Mouse (Mus musculus) heart, adult 18-20 months (tissue): ENCODE results near the gene Tiam1. TPM values are rescaled to one million over a fixed set of nuclear protein-coding genes. Genes with fewer than 3 reads are reported as not detected.
A peak's percentile ranks its signal among the peaks of the same experiment; 100 is the strongest.

ENCODE experiments used
- DNase-seq, 2 experiments: peaks; one replicate each; pipeline ENCODE4 v3.0.0; 2021 to 2022; ENCODE audit warnings: mixed read lengths in 1 of 2
- long read RNA-seq, 2 experiments: library from polyadenylated mRNA; stranded (forward); transcript quantifications; one replicate each; pipeline ENCODE4 v2.0.0; 2021
- total RNA-seq, 2 experiments: library from RNA; stranded (reverse); gene quantifications; 2 replicates each; pipeline ENCODE4 v1.2.3; 2021

Gene Tiam1
- total RNA-seq: 1 to 10 TPM; 8.1 to 8.5 TPM
- long read RNA-seq, experiment 1, partial matches to known transcripts: 0 of 2 reads
- long read RNA-seq, experiment 1, other reads (novel, unspliced or antisense): 2 of 2 reads
- long read RNA-seq, experiment 2, partial matches to known transcripts: 1 of 2 reads
- long read RNA-seq, experiment 2, other reads (novel, unspliced or antisense): 1 of 2 reads

DNA sequence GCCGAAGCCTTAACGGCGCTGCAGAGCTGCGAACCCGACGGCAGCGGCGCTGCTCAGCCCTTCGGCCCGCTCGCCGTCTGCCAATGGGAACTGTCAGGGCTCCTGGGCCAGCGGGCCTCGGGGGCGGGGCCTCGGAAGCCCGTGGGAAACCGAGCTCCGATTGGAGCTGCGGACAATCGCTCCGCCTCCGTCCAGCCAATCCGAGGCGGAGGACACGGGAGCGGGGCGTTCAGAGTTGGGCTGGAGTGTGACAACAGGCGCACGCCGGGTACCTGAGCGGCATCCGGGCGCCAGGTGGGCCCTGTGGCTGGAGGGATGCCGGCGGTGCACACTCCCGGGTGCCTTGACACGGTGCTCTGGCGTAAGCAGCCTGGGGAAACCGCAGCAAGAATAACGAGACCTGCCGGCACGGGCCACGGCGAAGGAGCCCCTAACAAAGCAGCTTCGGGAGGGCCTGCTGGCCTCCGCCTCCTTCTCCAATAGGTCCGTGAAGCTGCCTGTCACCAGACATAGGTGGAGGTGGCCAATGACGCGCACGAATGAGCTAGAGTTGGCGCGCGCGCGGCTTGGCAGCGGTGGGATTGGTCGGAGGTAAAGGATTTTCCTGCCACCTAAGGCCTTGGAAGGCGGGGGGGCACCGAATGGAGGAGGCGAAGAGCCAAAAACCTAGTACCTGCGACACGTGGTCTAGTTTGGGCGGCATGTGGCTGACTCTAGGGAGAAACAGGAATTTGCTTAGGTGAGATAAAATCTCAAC lies at the start of gene Tiam1:
TSS of gene Tiam1 (minus strand) at position 10 of the 757 bp plus-strand sequence.
- peak; percentile 93 to 96 for DNase-seq

DNA sequence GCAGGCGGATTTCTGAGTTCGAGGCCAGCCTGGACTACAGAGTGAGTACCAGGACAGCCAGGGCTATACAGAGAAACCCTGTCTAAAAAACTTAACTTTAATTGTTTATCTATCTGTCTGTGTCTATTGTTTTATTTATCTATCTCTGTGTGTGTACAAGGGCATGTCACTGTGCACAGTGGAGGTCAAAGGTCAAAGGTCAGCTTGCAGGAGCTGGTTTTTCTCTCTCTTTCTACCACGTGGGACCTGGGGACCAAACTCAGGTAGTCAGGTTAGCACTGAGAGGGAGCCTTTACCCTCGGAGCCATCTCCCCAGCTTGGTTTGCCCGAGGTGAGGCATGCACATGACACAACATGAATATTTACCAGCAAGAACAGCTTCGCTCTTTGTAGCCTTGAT lies 47.7 kb upstream of the Tiam1 start:
- DNase-seq: no peak

DNA sequence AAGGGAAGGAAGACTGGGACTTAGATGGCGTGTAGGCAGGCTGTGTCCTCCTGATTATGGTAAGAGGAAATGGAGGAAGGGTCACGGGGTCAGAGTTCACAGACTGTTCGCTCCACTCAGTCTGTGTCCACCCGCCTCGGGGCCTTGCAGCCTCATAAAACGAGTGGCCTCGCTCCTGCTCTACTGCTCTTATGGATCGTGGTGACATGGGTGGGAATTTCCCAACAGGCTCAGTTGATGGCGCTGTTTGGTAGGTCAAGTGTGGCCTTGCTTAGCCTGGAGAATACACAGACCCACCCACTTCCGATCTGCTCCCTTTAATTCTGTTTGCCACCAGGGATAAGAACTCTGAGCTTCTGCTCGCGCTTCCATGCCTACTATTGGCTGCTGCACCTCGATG lies 43.9 kb upstream of the Tiam1 start:
- peak; percentile 63 to 68 for DNase-seq

DNA sequence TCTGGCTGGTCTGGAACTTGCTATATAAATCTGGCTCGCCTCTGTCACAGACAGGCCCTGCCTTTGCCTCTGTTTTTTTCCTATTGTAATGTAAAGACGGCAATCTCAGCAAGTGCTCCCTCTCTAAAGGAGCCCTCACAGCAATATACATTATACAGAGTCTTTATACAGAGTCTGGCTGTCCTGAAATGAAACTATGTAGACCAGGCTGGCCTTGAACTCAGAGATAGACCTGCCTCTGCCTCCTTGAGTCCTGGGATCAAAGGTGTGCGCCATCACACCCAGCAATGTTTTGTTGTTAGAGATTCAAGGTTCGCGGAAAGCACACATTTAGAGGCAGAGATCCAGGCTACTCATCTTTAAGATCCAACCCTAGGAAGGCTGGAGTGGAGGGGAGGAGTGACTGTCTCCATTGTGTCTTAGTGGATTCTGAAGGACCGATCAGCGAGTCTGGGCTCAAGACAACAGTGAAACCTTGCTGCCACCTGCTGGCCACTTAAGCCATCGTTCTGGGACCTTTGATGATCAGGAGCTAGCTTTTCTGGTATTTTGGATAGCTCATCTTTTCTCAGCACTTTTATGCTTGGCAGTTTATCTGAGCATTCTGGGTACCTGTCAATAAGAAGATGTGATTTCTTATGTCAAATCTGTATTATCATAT lies 42.5 kb upstream of the Tiam1 start:
- DNase-seq: peak; percentile 73 to 87

DNA sequence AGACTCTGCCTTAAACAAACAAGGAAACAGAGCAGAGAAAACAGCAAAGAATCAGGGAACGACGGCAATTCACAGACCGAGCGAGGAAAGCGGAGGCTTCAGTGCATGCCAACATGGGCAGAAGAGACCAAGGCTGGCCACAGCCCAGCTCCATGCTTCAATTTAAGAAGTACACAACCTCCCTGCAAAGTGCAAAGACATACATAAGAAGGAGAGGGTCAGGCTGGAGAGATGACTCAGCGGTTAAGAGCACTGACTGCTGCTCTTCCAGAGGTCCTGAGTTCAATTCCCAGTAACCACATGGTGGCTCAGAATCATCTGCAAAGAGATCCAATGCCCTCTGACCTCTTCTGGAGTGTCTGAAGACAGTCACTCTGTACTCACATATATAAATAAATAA lies 40.6 kb upstream of the Tiam1 start:
- DNase-seq: no peak

DNA sequence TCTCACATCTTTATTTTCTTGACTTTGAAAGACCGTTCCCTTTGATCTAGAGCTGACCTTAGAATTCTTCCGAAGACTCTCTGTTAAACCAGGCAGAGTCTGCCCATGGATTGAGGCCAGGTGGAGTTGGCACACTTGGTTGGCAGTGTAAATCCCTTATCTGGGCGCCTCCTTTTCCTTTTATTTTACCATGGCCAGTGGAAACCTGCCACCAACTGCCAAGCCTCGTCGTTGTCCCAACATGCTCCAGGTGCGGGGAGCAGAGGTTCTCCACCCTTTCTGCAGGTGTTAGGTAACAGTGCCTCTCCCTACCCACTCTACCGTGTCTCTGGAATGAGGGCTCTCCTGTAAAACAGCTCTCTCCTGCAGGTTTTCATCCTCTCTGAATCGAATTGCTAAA lies 38.1 kb upstream of the Tiam1 start:
- no peak for DNase-seq

DNA sequence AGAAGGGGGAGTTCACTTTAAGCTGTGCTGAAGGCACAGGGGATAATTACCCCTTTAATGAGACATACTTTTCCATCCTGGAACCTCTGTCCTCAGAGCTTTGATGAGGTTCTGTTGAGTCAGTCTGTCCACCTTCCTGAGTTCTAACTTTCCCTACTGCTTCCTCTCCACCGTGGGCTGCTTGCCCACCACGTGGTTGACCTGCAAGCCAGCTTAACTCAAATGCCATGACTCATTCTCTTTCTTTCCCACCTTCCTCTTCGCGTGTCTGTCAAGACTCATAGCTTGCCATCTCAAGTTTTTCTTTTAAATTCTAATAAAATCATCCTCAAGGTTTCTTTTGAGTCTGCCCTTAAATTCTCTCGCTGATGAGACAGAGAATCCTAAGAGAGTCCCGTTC lies 37.4 kb upstream of the Tiam1 start:
- DNase-seq: no peak

DNA sequence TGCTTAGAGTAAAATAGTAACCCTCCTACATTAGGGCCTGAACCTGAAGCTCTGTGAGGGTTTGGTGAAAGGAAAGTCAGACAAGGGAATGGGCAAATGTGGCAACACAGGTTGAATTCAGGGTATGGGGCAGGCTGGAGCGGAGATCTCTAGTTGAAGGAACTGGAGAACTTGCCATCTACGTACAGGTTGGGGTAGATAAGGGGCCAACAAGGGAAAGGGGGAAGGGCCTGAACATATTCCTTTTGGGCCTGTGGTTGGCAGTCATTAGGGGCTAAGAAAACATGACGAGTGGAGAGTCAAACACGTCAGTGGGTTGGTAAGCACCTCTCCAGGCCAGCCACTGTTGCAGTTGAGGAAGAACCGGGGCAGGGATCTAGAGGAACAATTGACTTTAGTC lies 36.3 kb upstream of the Tiam1 start:
- DNase-seq: no peak

DNA sequence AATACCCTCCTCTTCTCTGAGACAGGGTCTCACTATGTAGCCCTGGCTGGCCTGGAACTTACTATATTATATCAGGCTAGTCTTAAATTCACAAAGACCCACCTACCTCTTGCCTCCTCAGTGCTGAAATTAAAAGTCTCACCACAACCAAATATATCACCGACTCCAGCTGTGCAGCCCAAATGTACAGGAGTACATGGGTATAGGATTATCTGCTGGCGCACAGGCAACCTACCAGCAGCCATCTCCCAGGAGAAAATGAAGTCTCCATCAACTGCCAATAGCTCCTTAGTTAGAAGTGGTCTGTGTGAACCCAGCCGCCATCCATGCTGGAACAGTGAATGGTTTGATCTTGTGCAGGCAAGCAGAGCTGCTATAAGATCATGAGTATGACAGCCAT lies 34.8 kb upstream of the Tiam1 start:
- DNase-seq: no peak

DNA sequence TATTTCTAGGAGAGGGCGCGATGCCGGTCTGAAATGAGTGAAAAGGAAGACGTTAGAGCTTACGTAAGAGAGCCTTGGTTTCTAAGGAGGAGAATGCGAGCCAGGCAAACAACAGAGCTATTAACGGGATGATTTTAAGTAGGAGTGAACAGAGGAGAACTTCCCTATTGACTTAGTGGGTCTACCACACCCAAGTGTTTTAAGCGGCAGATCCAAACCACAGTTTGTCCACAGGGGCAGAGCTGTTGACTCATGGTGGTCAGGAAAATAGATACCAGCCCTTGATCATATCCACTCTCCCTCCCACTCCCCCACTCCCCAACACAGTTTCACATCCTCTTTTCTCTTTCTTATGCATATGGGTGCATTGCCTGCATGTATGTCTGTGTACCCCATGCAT lies 33.9 kb upstream of the Tiam1 start:
- DNase-seq: peak in 1 of 2 experiments; percentile 52

DNA sequence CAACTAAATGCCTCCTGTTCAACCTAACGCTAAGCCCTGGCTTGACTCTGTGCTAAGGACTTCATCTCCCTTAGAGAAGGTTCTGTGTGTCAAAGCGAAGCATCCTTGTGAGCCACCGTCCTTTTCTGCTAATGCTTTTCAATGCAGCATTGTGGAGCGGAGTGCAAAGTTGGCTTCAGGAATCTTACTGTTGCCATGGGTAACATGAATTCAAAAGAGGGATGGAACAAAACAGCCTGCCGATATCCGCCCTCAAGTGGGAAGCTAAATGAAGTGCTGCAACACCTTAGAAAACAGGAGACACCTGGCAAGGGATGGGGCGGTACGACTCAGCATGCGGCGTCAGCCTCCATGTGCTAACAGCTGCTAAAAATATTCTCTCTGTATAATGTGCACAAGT lies 32.9 kb upstream of the Tiam1 start:
- no peak for DNase-seq

DNA sequence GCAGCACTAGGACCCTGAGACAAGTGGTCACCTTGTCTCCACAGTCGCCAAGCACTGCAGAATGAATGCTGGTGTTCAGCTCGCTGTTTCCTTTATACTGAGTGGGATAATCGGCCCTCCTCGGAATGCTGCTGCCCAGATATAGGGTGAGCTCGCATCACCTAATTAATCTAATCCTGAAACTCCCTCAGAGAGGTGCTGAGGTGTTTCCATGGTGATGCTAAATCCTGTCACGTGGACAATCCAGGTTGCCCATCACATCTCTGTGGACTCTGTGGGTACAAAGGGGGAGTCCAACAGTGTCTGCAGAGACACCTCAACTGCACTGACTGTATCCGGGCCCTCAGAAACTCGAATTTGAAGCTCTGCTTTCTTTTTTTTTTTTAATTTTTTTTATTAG lies 27.8 kb upstream of the Tiam1 start:
- DNase-seq: no peak

DNA sequence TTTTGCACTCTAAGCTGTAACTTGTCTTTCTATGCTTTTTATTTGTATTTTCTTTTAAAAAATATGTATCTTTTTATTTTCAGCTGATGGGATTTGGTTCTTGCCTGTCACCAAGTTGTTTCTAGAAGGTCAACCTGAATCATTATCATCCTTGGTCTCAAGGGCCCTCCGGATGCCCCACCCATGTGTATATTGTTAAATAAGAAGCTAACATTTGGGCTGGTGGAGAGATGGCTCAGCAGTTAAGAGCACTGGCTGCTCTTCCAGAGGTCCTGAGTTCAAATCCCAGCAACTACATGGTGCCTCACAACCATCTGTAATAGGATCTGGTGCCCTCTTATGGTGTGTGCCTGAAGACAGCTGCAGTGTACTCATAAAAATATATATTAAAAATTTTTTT lies 27.1 kb upstream of the Tiam1 start:
- DNase-seq: no peak

DNA sequence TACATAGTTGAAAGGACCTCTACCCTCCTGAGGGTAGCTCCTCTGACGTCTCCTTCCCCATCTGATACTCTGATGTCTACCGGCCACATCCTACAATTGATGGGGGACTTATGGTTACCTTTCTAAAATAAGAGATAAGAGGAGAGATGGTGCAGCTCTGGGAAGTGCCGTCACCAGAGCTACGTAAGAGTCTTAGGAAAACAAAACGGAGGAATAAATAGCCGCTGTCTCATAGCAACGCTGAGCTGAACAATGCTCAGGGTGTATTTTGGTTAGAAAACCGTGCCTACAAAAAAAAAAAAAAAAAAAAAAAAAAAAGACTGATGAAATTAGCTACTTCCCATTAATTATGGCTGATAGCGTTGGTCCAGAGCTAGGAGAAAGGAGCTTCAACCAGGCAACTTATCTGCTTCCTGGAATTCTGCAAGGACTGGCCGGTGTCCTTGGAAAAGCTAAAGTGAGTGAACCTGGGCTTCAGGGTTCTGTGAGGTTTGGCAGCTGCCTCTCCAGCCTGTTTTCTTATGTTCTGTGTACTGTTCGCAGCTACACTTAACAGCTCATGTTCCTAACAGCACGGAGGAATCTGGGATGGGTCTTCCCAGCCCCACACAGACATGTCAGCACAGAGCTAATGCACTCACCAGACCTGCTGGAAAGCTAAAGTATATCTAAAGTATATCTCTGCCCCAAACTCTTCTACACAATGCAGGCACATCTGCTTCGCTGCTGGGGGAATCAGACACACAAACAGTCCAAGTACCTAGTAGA lies 26.5 kb upstream of the Tiam1 start:
- DNase-seq: no peak

DNA sequence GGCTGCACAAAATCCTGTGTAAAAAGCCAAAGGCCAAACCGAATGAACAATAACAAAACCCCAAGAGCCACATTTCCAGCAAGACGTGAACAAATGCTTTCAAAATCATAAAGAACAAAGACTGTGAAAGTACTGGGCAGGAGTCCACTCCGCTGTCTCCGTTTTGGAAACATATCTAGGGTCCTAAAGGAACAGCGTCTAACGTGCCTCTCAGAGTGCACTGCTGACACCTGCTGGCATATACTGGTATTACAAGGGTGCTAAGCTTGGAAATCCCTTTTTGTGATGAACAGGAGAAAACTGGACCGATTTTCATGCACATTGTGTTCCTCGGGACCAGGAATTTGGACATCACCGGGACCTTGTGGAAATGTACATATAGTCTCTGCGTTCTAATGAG lies 24.1 kb upstream of the Tiam1 start:
- peak; percentile 71 to 93 for DNase-seq

DNA sequence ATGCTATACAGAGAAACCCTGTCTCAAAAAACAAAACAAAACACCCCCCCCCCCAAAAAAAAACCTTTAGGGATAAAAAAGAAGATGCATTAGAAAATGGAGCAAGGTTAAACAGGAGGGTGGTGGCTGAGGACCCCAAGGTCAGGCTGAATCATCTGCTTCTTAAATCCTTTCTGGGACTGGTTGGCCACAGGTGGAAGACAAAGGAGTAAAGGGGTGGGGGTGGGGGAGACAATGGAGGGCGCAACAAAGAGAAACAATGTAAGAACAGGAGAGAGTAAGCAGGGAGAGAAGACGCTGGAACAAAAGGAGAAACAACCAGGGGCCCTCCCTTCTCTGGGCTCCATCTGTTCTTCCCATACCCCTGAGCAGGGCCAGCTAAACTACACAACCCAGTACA lies 21.9 kb upstream of the Tiam1 start:
- no peak for DNase-seq

DNA sequence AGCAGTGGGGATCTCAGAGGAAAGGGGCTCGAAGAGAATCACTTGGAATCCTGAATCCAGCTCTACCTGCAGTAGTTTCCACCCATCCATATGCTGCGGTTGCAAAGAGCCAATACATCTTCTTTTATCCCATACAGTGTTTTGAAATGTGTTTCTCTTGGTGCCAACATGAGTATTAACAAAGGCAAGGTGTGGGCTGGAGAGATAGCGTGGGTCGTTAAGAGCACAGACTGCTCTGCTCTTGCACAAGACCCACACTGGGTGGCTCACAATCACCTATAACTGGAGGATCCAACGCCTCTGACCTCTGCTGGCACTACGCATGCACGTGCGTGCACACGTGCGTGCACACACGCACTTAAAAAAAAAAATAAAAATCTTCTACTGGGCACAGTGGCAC lies 21.4 kb upstream of the Tiam1 start:
- DNase-seq: no peak

DNA sequence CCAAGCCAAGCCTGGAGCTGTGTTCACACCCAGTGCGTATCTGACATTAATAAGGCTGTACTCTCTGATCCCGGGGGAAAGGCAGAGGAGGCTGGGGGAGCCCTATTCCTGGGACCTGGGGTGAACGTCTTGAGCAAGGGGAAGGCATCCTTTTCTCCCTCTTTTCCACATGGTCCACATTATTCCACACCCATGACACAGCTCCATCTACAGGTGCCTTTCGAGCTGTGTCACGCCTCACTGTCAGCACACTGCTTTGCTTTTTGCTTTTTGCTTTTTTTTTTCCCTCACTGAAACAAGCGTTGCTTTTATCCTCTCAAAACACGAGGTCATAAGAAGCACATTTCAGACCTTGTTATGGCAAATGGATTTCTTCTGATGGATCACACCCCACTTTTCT lies 11.5 kb upstream of the Tiam1 start:
- DNase-seq: no peak

DNA sequence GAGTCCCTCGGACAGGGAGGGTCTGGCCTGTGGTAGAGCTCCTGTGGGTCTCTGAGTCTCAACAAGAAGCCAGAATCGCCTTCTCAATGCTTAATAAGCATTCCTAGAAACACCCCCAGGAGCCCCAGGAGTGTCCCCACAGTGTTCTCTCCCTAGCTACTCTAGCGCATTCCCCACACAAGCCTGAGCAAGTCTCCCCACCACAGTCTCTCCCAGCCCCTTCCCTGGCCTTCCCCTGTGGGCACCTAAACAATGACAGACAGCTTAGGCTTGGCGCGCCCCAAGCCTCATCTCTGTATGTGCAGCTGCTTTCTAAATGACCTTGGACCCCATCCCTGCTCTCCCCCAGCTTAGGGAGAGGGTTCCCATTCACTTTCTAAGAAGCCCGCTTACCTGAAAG lies 7.3 kb upstream of the Tiam1 start:
- DNase-seq: no peak

DNA sequence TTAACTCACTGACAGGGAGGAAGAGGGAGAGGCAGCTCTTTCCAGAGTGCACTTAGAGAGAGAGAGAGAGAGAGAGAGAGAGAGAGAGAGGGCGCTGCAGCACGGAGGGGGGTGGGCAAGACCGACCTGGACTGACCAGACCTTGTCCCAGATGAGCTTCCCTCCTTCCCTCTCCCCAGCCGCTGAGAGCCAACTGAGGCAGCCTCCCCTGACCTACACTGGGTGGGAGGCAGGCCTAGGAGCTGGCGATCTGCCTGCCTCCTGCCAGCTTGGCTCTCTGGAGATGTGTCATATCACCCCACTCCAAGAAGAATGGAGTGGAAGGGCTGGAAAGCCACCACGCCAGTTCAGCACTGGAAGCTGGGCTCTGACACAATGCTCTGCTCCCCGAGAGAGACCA lies 6.6 kb upstream of the Tiam1 start:
- DNase-seq: no peak

DNA sequence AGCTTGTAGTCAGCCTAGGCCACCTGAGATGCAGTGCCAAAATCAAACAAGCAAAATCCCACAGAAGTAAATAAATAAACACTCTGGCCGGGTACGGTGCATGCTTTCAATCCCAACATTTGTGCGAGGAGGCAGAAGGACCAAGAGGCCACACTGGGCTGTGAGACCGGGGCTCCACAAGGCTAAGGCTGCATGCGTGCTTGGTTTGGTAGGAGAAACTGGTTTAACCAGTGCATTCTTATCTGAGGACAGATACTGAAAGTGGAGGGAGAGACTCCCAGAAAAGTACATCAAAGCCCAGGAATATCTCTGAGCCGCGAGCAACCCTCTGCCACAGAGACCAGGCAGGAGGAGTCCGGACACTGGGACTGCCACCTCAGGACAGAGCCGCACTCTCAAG lies 5.8 kb upstream of the Tiam1 start:
- DNase-seq: no peak

DNA sequence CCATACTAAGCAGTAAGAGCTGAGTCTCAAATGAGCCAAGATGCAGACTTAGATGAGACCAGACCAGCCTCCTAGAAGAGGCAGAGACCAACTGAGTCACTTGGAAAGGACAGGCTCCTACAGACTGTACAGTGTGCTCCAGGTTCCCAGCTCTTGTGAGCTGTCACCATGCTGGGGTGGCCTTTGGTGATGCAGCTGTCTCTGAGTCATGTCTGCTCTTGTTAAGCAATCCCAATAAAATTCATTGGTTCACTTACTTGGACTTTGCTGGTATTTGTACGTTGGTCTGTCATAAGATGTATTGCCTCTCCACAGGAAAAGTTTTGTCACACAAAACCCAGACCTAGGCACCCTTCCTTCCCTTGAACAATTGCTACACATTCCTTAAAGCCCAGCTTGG lies 1.7 kb upstream of the Tiam1 start:
- DNase-seq: no peak

DNA sequence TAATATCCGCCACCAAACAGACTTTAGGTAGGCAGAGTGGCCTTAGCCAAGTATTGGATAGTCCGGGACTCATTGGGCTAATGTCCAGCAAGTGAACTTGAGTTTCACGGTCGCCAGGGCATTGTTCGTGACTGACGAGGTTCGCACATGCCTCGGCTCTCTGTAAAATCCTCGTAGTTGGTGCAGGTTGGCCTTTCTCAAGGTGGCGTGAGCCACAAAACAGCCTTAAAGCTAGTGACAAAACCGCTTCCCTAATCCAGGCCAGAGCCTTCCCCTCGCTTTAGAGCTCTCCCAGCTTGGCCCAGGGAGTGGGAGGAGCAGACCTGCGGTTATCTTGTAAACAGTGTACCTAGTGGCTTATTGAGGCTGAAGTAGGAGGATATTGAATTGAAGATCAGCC lies 972 bp upstream of the Tiam1 start:
- no peak for DNase-seq
